Mouse (Mus musculus) ES-E14 (cell line): ENCODE measurements around the gene Aldh2.

ENCODE experiments used
- CHD2 ChIP-seq: IDR thresholded peaks from 2 replicates; pipeline ENCODE4 v1.6.1; 2014; ENCODE audit warnings: mild to moderate bottlenecking, low read depth, low read length, inconsistent platforms
- ZC3H11A ChIP-seq: IDR thresholded peaks from 2 replicates; pipeline ENCODE4 v1.6.1; 2012; ENCODE audit warnings: low read depth, mild to moderate bottlenecking, inconsistent platforms, low read length, borderline replicate concordance
- ZNF384 ChIP-seq: IDR thresholded peaks from 2 replicates; pipeline ENCODE4 v1.6.1; 2012; ENCODE audit warnings: low read depth, low read length, inconsistent platforms

DNA sequence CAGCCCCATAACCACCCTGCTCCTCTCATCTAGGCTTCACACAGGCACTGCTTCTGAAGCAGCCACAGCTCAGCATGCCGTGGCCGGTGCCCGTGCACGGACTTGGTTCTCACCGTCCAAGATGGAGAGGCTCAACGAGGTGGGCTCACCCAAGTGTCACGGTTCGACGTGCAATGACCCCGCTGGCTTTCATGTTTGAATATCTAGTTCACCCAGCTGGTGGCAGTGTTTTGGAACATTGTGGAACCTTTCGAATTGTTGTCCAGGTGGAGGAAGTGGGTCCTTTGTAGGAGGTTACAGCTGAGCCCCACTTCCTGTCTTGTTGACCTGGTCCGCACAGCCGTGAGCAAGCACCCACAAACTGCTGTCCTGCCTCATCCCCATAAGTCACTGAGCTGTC is 19.5 kb downstream of the Aldh2 start:
- TF ChIP-seq ZC3H11A (no peak), ZNF384 (no peak), CHD2 (no peak)
